Mouse (Mus musculus): Measurements from ENCODE around the gene Wdr44. TPM values are rescaled to one million over a fixed set of nuclear protein-coding genes. Genes with fewer than 3 reads are reported as not detected.
A peak's percentile ranks its signal among the peaks of the same experiment; 100 is the strongest.

The Wdr44 gene
- polyA plus RNA-seq (2015; fragmentation: Nextera tagmentation; extraction: Ambion mirVana): 9.3 and 10.6 TPM in 2 replicates

- peak; percentile 62 for TF ChIP-seq EP300 (IDR thresholded peaks at IDR 0.05)
- TF ChIP-seq CTCF (IDR thresholded peaks at IDR 0.05): 0 out of 2 replicates have a peak, but pooled peaks have one; percentile 5
- DNase-seq (ENCODE audit: low spot score): peak; percentile 97
- H3K9ac ChIP-seq (replicated peaks; ENCODE audit: low read depth): peak within 1 kb of the TSS; percentile 63
- 8% methylated on average over 45 of the region's 51 CpGs for WGBS
- no peaks in the 10 kb centered on the region for H3K36me3 ChIP-seq (ENCODE audit: insufficient read depth, low read length)
- peak within 1 kb of the TSS; percentile 75 for H3K27ac ChIP-seq (ENCODE audit: low read length)
- no peaks in the 10 kb centered on the region for H3K4me1 ChIP-seq (ENCODE audit: insufficient read depth, low read depth, low read length)
- peak; percentile 99 for ATAC-seq
- no peaks in the 10 kb centered on the region for H3K9me3 ChIP-seq (ENCODE audit: low read length)
- H3K4me3 ChIP-seq (ENCODE audit: low read depth, low read length): peak within 1 kb of the TSS; percentile 56
- H3K4me2 ChIP-seq (replicated peaks; ENCODE audit: low read depth, low read length): peak within 1 kb of the TSS; percentile 59
- H3K27me3 ChIP-seq (replicated peaks; ENCODE audit: insufficient read depth, low read length): no peaks in the 10 kb centered on the region
Observed at GRCm38 (mm10) chrX:23692722-23693442, at the start of gene Wdr44. Wdr44 (plus strand) TSS chrX:23693051.

DNA sequence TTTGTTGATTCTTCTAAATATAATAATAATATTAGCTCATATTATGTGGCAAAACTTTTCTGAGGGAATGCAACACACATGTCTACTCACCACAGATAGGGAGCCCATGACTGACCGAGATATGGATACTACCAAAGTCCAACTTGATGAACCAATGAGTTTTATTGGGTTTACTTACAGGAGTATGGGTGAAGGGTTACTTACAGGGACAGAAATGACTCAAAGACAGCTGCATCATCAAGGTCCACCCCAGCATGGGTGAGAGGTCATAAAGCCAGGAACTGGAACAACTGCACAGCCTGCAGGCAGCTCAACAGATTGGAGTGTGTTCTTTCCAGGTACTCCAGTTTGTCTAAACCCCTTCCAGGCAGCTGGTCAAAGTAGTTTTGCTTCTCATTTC is 44.5 kb upstream of the Wdr44 start:
- H3K9me3 ChIP-seq (ENCODE audit: low read length): no peaks in the 10 kb centered on the region
- TF ChIP-seq EP300 (IDR thresholded peaks at IDR 0.05): no peak
- no peak for TF ChIP-seq CTCF (IDR thresholded peaks at IDR 0.05)
- no peak overlapping the region for H3K4me2 ChIP-seq (replicated peaks; ENCODE audit: low read depth, low read length)
- ATAC-seq: no peak
- H3K4me1 ChIP-seq (ENCODE audit: insufficient read depth, low read depth, low read length): no peaks in the 10 kb centered on the region
- H3K27me3 ChIP-seq (replicated peaks; ENCODE audit: insufficient read depth, low read length): no peaks in the 10 kb centered on the region
- H3K27ac ChIP-seq (ENCODE audit: low read length): no peak overlapping the region
- no peak for DNase-seq (ENCODE audit: low spot score)
- WGBS: 83% methylated on average over 1 of the region's 1 CpGs
- no peaks in the 10 kb centered on the region for H3K36me3 ChIP-seq (ENCODE audit: insufficient read depth, low read length)
- H3K4me3 ChIP-seq (ENCODE audit: low read depth, low read length): no peak overlapping the region
- H3K9ac ChIP-seq (replicated peaks; ENCODE audit: low read depth): no peak overlapping the region

GRCm38 (mm10) chrX:23662216-23662615 is 30.6 kb upstream of the Wdr44 start:
- no peak overlapping the region for H3K4me2 ChIP-seq (replicated peaks; ENCODE audit: low read depth, low read length)
- ATAC-seq (no peak), DNase-seq (ENCODE audit: low spot score) (no peak)
- TF ChIP-seq CTCF (IDR thresholded peaks at IDR 0.05) (no peak), EP300 (IDR thresholded peaks at IDR 0.05) (no peak)
- 93% methylated on average over 1 of the region's 1 CpGs for WGBS
- H3K9ac ChIP-seq (replicated peaks; ENCODE audit: low read depth): no peak overlapping the region
- H3K4me1 ChIP-seq (ENCODE audit: insufficient read depth, low read depth, low read length): no peaks in the 10 kb centered on the region
- no peak overlapping the region for H3K4me3 ChIP-seq (ENCODE audit: low read depth, low read length)
- no peaks in the 10 kb centered on the region for H3K27me3 ChIP-seq (replicated peaks; ENCODE audit: insufficient read depth, low read length)
- H3K9me3 ChIP-seq (ENCODE audit: low read length): no peaks in the 10 kb centered on the region
- no peaks in the 10 kb centered on the region for H3K36me3 ChIP-seq (ENCODE audit: insufficient read depth, low read length)
- H3K27ac ChIP-seq (ENCODE audit: low read length): no peak overlapping the region

DNA sequence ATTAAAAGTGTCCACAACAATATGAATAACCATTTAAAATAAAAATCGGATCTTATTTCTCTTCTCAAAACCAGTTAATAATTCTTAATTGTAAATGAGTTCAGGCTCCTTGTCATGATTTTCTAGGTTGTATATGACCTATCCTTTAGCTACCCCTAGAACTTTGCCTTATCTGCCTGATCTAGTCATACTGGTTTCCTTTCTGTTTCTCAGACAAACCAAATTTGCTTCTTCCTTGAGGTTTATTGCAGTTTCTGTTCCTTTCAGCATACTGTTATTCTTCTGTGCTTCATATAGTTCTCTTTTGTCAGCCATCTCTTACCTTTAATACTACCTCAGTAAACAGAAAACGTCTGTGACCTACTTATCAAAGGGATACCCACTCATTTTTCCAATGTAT is 19.7 kb upstream of the Wdr44 start:
- no peak overlapping the region for H3K9ac ChIP-seq (replicated peaks; ENCODE audit: low read depth)
- DNase-seq (ENCODE audit: low spot score) (no peak), ATAC-seq (no peak)
- no peak overlapping the region for H3K4me3 ChIP-seq (ENCODE audit: low read depth, low read length)
- WGBS: 64% methylated on average over 2 of the region's 2 CpGs
- no peak overlapping the region for H3K27ac ChIP-seq (ENCODE audit: low read length)
- TF ChIP-seq EP300 (IDR thresholded peaks at IDR 0.05) (no peak), CTCF (IDR thresholded peaks at IDR 0.05) (no peak)
- no peaks in the 10 kb centered on the region for H3K4me1 ChIP-seq (ENCODE audit: insufficient read depth, low read depth, low read length)
- H3K27me3 ChIP-seq (replicated peaks; ENCODE audit: insufficient read depth, low read length): no peaks in the 10 kb centered on the region
- no peaks in the 10 kb centered on the region for H3K9me3 ChIP-seq (ENCODE audit: low read length)
- no peak overlapping the region for H3K4me2 ChIP-seq (replicated peaks; ENCODE audit: low read depth, low read length)
- H3K36me3 ChIP-seq (ENCODE audit: insufficient read depth, low read length): no peaks in the 10 kb centered on the region

- Histone ChIP-seq H3K27ac (ENCODE audit: low read length) (no peak overlapping the region), H3K4me2 (replicated peaks; ENCODE audit: low read depth, low read length) (no peak overlapping the region), H3K36me3 (ENCODE audit: insufficient read depth, low read length) (no peaks in the 10 kb centered on the region), H3K9ac (replicated peaks; ENCODE audit: low read depth) (no peak overlapping the region), H3K27me3 (replicated peaks; ENCODE audit: insufficient read depth, low read length) (no peaks in the 10 kb centered on the region), H3K4me1 (ENCODE audit: insufficient read depth, low read depth, low read length) (no peaks in the 10 kb centered on the region), H3K4me3 (ENCODE audit: low read depth, low read length) (no peak overlapping the region), H3K9me3 (ENCODE audit: low read length) (no peaks in the 10 kb centered on the region)
- DNase-seq (ENCODE audit: low spot score) (peak; percentile 8), ATAC-seq (no peak)
- TF ChIP-seq EP300 (IDR thresholded peaks at IDR 0.05) (no peak), CTCF (IDR thresholded peaks at IDR 0.05) (no peak)
- WGBS: 95% methylated on average over 1 of the region's 1 CpGs
Observed at GRCm38 (mm10) chrX:23675450-23675849, 17.4 kb upstream of the Wdr44 start.

GRCm38 (mm10) chrX:23676583-23676982 is 16.3 kb upstream of the Wdr44 start:
- DNase-seq (ENCODE audit: low spot score): no peak
- Histone ChIP-seq H3K27me3 (replicated peaks; ENCODE audit: insufficient read depth, low read length) (no peaks in the 10 kb centered on the region), H3K4me1 (ENCODE audit: insufficient read depth, low read depth, low read length) (no peaks in the 10 kb centered on the region), H3K4me3 (ENCODE audit: low read depth, low read length) (no peak overlapping the region), H3K9me3 (ENCODE audit: low read length) (no peaks in the 10 kb centered on the region), H3K36me3 (ENCODE audit: insufficient read depth, low read length) (no peaks in the 10 kb centered on the region), H3K27ac (ENCODE audit: low read length) (no peak overlapping the region), H3K9ac (replicated peaks; ENCODE audit: low read depth) (no peak overlapping the region), H3K4me2 (replicated peaks; ENCODE audit: low read depth, low read length) (no peak overlapping the region)
- no peak for TF ChIP-seq EP300 (IDR thresholded peaks at IDR 0.05)
- no peak for TF ChIP-seq CTCF (IDR thresholded peaks at IDR 0.05)
- no peak for ATAC-seq
- 51% methylated on average over 2 of the region's 2 CpGs for WGBS
